9 mouse cellular contexts compared by ENCODE assay signal in the genomic region with DNA sequence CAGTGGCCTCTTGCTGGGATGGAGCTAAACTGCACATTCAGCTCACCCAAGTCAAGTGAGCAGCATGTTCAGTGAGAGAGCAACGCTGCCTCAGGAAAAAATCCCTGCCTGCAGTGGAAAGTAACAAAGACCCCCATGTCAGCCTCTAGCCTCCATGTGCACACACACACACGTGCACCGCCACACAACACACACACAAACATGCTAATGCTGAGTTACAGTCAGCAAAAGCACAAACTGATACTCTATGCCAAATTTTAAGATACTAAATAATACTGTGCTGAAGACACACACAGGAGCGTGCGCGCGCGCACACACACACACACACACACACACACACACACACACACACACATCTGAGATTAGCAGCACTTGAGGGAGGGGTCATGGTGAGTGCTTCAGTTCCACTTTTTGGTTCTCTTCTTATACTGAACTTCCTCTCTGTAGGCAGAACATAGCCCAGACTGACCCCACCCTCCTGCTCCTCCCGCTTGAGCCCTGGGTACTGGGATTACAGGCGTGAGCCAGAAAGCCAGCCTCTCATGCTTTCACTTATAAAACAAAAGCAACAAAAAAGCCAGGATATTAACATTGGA. TPM values are rescaled to one million over a fixed set of nuclear protein-coding genes. Genes with fewer than 3 reads are reported as not detected.
A peak's percentile ranks its signal among the peaks of the same experiment; 100 is the strongest.
DNase-seq lines count a peak whose midpoint lies in the region; ATAC-seq lines count a peak whose summit lies in the region.
"Had no signal": no experiment of that assay in that cellular context is flagged by ENCODE, and none has a peak within 500 bp of the region (broad histone marks: within the 10 kb centered on the region; RNA-seq: fewer than 3 reads in every experiment).

No protein-coding gene starts in this region.

- WGBS in embryonic facial prominence, embryonic 14.5 days, result 84% methylated on average over 10 of the region's 10 CpGs

- H3K4me3 ChIP-seq in embryonic facial prominence, embryonic 14.5 days (ENCODE audit: low read depth, low read length), result no peak overlapping the region

- H3K9ac ChIP-seq in embryonic facial prominence, embryonic 14.5 days (ENCODE audit: low read depth, low read length), result no peak overlapping the region

- H3K27me3 ChIP-seq in embryonic facial prominence, embryonic 14.5 days (replicated peaks; ENCODE audit: control insufficient read depth, insufficient read depth, low read length), result 0 out of 2 replicates have a peak, but pooled peaks cover 3% of the 10 kb centered on the region
- H3K27me3 ChIP-seq in splenic B cell, adult 2 months (ENCODE audit: control insufficient read depth, insufficient read depth, low read length, poor library complexity, severe bottlenecking), result no peaks in the 10 kb centered on the region

- peaks cover 7% of the 10 kb centered on the region; the same call in 1 of the 2 replicates for H3K4me1 ChIP-seq in embryonic facial prominence, embryonic 14.5 days (ENCODE audit: control insufficient read depth, insufficient read depth, low read length)

- no peak for ATAC-seq in embryonic facial prominence, embryonic 14.5 days (ENCODE audit: low read depth)
- ATAC-seq in frontal cortex, adult (ENCODE audit: low TSS enrichment), result no peak
- ATAC-seq in inflammation-experienced regulatory T-cells, adult 6 months, result no peak

- no peaks in the 10 kb centered on the region for H3K9me3 ChIP-seq in embryonic facial prominence, embryonic 14.5 days (ENCODE audit: control insufficient read depth, low read length)
- H3K9me3 ChIP-seq: heart, embryonic 13.5 days had no signal

- H3K4me2 ChIP-seq in embryonic facial prominence, embryonic 14.5 days (ENCODE audit: low read depth, low read length), result no peak overlapping the region

- H3K36me3 ChIP-seq in embryonic facial prominence, embryonic 14.5 days (ENCODE audit: control insufficient read depth, insufficient read depth, low read length), result 0 out of 2 replicates have a peak, but pooled peaks cover under 1% of the 10 kb centered on the region
- no peaks in the 10 kb centered on the region for H3K36me3 ChIP-seq in splenic B cell, adult 2 months (ENCODE audit: control insufficient read depth, insufficient read depth, low read length, poor library complexity, severe bottlenecking)
- H3K36me3 ChIP-seq: heart, embryonic 13.5 days had no signal

- no peak overlapping the region; the same call in 1 of the 2 replicates for H3K27ac ChIP-seq in embryonic facial prominence, embryonic 14.5 days (replicated peaks; ENCODE audit: low read depth, low read length)
- H3K27ac ChIP-seq: heart, embryonic 13.5 days had no signal

- DNase-seq in layer of hippocampus, adult 9-11 months, result peak; percentile 45
- DNase-seq in layer of hippocampus, postnatal 10 days (ENCODE audit: low spot score in 2 of 2), result no peak
- peak; percentile 12 for DNase-seq in embryonic facial prominence, embryonic 14.5 days (ENCODE audit: low spot score)
- DNase-seq in lung, postnatal 36 days, result peak; percentile 69
- peak; percentile 88 for DNase-seq in splenic B cell, adult 2 months (ENCODE audit: low read depth, low spot score)
- DNase-seq: thymus, postnatal 4 days had no signal

RNA-seq across cellular contexts. Expression of a gene that starts 1.1 kb away (rescaled TPM):
- total RNA-seq in layer of hippocampus, postnatal 10 days (2021), result 10 to 100 TPM; 28.8 to 32.0 TPM
- polyA plus RNA-seq in embryonic facial prominence, embryonic 14.5 days (2014; fragmentation: Nextera tagmentation; extraction: Ambion mirVana), result 15.1 and 17.4 TPM in 2 replicates
- 10 to 100 TPM; 10.3 to 13.2 (median 11.2) TPM for polyA plus RNA-seq in inflammation-experienced regulatory T-cells, adult 6 months (2017; shearing (Covaris generic))

RNA-seq across cellular contexts. Expression of a gene that starts 23.0 kb away (rescaled TPM):
- total RNA-seq in layer of hippocampus, postnatal 10 days (2021), result under 1 TPM in 1 of 2 experiments, not detected in 1; 0.40 TPM
- 0.25 and 0.36 TPM in 2 replicates for polyA plus RNA-seq in embryonic facial prominence, embryonic 14.5 days (2014; fragmentation: Nextera tagmentation; extraction: Ambion mirVana)
- polyA plus RNA-seq in inflammation-experienced regulatory T-cells, adult 6 months (2017; shearing (Covaris generic)), result under 1 TPM; 0.20 to 0.44 (median 0.33) TPM
- polyA plus RNA-seq: heart, embryonic 13.5 days had no signal

RNA-seq across cellular contexts. Expression of a gene that starts 31.2 kb away (rescaled TPM):
- total RNA-seq in layer of hippocampus, postnatal 10 days (2021), result 10 to 100 TPM; 23.7 to 25.9 TPM
- polyA plus RNA-seq in embryonic facial prominence, embryonic 14.5 days (2014; fragmentation: Nextera tagmentation; extraction: Ambion mirVana), result 37.4 and 38.8 TPM in 2 replicates
- 10 to 100 TPM; 30.5 to 59.4 (median 50.2) TPM for polyA plus RNA-seq in inflammation-experienced regulatory T-cells, adult 6 months (2017; shearing (Covaris generic))

RNA-seq across cellular contexts. Expression of a gene that starts 48.8 kb away (rescaled TPM):
- not detected for total RNA-seq in layer of hippocampus, postnatal 10 days (2021)
- polyA plus RNA-seq in embryonic facial prominence, embryonic 14.5 days (2014; fragmentation: Nextera tagmentation; extraction: Ambion mirVana), result 0.21 and 0.22 TPM in 2 replicates
- under 1 TPM in 1 of 3 experiments, not detected in 2; 0.99 TPM for polyA plus RNA-seq in inflammation-experienced regulatory T-cells, adult 6 months (2017; shearing (Covaris generic))
- polyA plus RNA-seq: heart, embryonic 13.5 days had no signal

RNA-seq across cellular contexts. Expression of a gene that starts 52.6 kb away (rescaled TPM):
- 1 to 10 TPM; 6.7 to 9.5 TPM for total RNA-seq in layer of hippocampus, postnatal 10 days (2021)
- polyA plus RNA-seq in embryonic facial prominence, embryonic 14.5 days (2014; fragmentation: Nextera tagmentation; extraction: Ambion mirVana), result 6.6 and 10.3 TPM in 2 replicates
- 10 to 100 TPM in 2 of 3 experiments, 1 to 10 TPM in 1; 8.3 to 26.9 (median 19.1) TPM for polyA plus RNA-seq in inflammation-experienced regulatory T-cells, adult 6 months (2017; shearing (Covaris generic))

Comparison
In these comparisons a context has a peak if more than half of its experiments do, and no peak if none do; other contexts are left out.
1. DNase-seq: peak in layer of hippocampus, adult 9-11 months (single experiment), embryonic facial prominence, embryonic 14.5 days (single experiment), lung, postnatal 36 days (single experiment) and splenic B cell, adult 2 months (single experiment); none in layer of hippocampus, postnatal 10 days (0 of 2).